Mouse (Mus musculus) NIH3T3 (cell line): ENCODE results near the gene Smug1.
A peak's percentile ranks its signal among the peaks of the same experiment; 100 is the strongest.

Source experiments
- DNase-seq: peaks from one replicate; pipeline ENCODE4 v3.0.0-alpha.2; 2012; ENCODE audit warnings: low read depth

The Smug1 gene

GRCm38 (mm10) chr15:103145635-103146299, 21.1 kb downstream of the Smug1 start:
- DNase-seq: peak; percentile 79

GRCm38 (mm10) chr15:103144176-103144575, 22.7 kb downstream of the Smug1 start:
- no peak for DNase-seq

- DNase-seq: peak; percentile 24
Measured at GRCm38 (mm10) chr15:103135431-103135947, 31.4 kb downstream of the Smug1 start.

GRCm38 (mm10) chr15:103134277-103135086, 32.4 kb downstream of the Smug1 start:
- DNase-seq: no peak

GRCm38 (mm10) chr15:103133761-103134160, 33.1 kb downstream of the Smug1 start:
- DNase-seq: no peak

- peak; percentile 73 for DNase-seq
Measured at GRCm38 (mm10) chr15:103130729-103131128, 36.2 kb downstream of the Smug1 start.

- no peak for DNase-seq
Measured at GRCm38 (mm10) chr15:103129289-103129688, 37.6 kb downstream of the Smug1 start.

GRCm38 (mm10) chr15:103128056-103128833, 38.6 kb downstream of the Smug1 start:
- DNase-seq: peak; percentile 70

GRCm38 (mm10) chr15:103125982-103126381, 40.9 kb downstream of the Smug1 start:
- DNase-seq: no peak

- DNase-seq: no peak
Measured at GRCm38 (mm10) chr15:103124254-103124653, 42.6 kb downstream of the Smug1 start.

GRCm38 (mm10) chr15:103123343-103123742, 43.5 kb downstream of the Smug1 start:
- no peak for DNase-seq

GRCm38 (mm10) chr15:103122372-103122771, 44.5 kb downstream of the Smug1 start:
- DNase-seq: no peak

GRCm38 (mm10) chr15:103121416-103121815, 45.5 kb downstream of the Smug1 start:
- peak; percentile 47 for DNase-seq

- DNase-seq: no peak
Measured at GRCm38 (mm10) chr15:103120594-103120993, 46.3 kb downstream of the Smug1 start.

GRCm38 (mm10) chr15:103115726-103116125, 51.2 kb downstream of the Smug1 start:
- DNase-seq: no peak

GRCm38 (mm10) chr15:103115256-103115655, 51.6 kb downstream of the Smug1 start:
- DNase-seq: no peak

- DNase-seq: no peak
Measured at GRCm38 (mm10) chr15:103113077-103113476, 53.8 kb downstream of the Smug1 start.

GRCm38 (mm10) chr15:103112309-103112708, 54.6 kb downstream of the Smug1 start:
- DNase-seq: peak; percentile 56

- no peak for DNase-seq
Measured at GRCm38 (mm10) chr15:103109940-103110339, 57.0 kb downstream of the Smug1 start.

- DNase-seq: no peak
Measured at GRCm38 (mm10) chr15:103108066-103108676, 58.7 kb downstream of the Smug1 start.

- DNase-seq: no peak
Measured at GRCm38 (mm10) chr15:103106201-103106600, 60.7 kb downstream of the Smug1 start.
